Mouse (Mus musculus): ENCODE results near the gene Hist1h2bp. TPM values are rescaled to one million over a fixed set of nuclear protein-coding genes. Genes with fewer than 3 reads are reported as not detected.
A peak's percentile ranks its signal among the peaks of the same experiment; 100 is the strongest.
"Not testable (repeated sequence)": the region's sequence is repeated elsewhere in the genome, so short reads cannot be mapped to it uniquely, and the experiment has no call there.

Gene Hist1h2bp
- polyA plus RNA-seq, 1 experiment from 2014 or later, result 2.0 TPM

DNA sequence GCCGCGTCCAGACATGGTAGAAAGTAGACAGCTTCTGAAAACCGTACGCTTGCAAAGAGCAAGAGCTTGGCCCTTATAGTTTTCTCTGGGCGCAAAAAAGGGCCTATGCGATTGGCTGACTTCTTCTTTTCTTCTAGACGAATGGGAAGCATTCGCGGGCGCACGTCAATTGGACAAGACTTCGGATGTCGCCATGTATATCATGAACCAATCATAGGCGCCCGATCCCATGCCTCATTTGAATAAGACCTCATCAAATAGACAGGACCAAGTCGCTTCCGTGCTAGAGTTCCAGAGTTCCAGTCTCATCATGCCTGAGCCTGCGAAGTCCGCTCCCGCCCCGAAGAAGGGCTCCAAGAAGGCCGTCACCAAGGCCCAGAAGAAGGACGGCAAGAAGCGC is 46.2 kb downstream of the Hist1h2bp start, which contains the start of the genes Hist1h2ap and Hist1h2br:
Gene Hist1h2ap, minus strand, starts transcription at position 47 of the 400 bp plus-strand sequence.
Gene Hist1h2br, plus strand, starts transcription at position 283 of the 400 bp plus-strand sequence.
- H3K9me3 ChIP-seq (ENCODE audit: low read length); H3K4me1 ChIP-seq (ENCODE audit: insufficient read depth, low read length); H3K36me3 ChIP-seq (ENCODE audit: insufficient read depth, low read length); H3K27ac ChIP-seq (ENCODE audit: low read length); H3K4me3 ChIP-seq (ENCODE audit: low read length); H3K27me3 ChIP-seq (ENCODE audit: insufficient read depth, low read length); H3K9ac ChIP-seq (replicated peaks; ENCODE audit: low read length); H3K4me2 ChIP-seq (replicated peaks; ENCODE audit: low read depth, low read length): not testable (repeated sequence)
- no CpG with 5 or more reads among the region's 24 CpGs for WGBS
- peak; percentile 96 for ATAC-seq (ENCODE audit: low FRiP score, low TSS enrichment)

Small RNAs within 50 kb of the gene (microRNA-seq; reads per million reads assigned to microRNA genes)
- gene Gm19658 (not detected), gene Gm44346 (not detected), gene Gm44454 (not detected), gene Gm44466 (not detected)

Other genes with a start within 250 kb of the Hist1h2bp start
- gene Olfr1366, start 244.7 kb upstream of the Hist1h2bp start, polyA plus RNA-seq (2015; fragmentation: Nextera tagmentation; extraction: Ambion mirVana), result 0.16 and 0.17 TPM in 2 replicates
- not detected in 2 replicates for gene Olfr1535, start 227.6 kb upstream of the Hist1h2bp start, polyA plus RNA-seq (2015; fragmentation: Nextera tagmentation; extraction: Ambion mirVana)
- gene Olfr1364, start 205.7 kb upstream of the Hist1h2bp start, polyA plus RNA-seq (2015; fragmentation: Nextera tagmentation; extraction: Ambion mirVana), result not detected in 2 replicates
- gene Olfr1362, start 173.4 kb upstream of the Hist1h2bp start, polyA plus RNA-seq (2015; fragmentation: Nextera tagmentation; extraction: Ambion mirVana), result not detected in 2 replicates
- not detected in 2 replicates for gene Olfr11, start 144.9 kb upstream of the Hist1h2bp start, polyA plus RNA-seq (2015; fragmentation: Nextera tagmentation; extraction: Ambion mirVana)
- gene Olfr1361, start 124.1 kb upstream of the Hist1h2bp start, polyA plus RNA-seq (2015; fragmentation: Nextera tagmentation; extraction: Ambion mirVana), result not detected in 2 replicates
- gene Olfr1360, start 110.1 kb upstream of the Hist1h2bp start, polyA plus RNA-seq (2015; fragmentation: Nextera tagmentation; extraction: Ambion mirVana), result not detected in 2 replicates
- gene Olfr1359, start 89.3 kb upstream of the Hist1h2bp start, polyA plus RNA-seq (2015; fragmentation: Nextera tagmentation; extraction: Ambion mirVana), result not detected in 2 replicates
- gene Hist1h2bl, start 71.3 kb upstream of the Hist1h2bp start, polyA plus RNA-seq (2015; fragmentation: Nextera tagmentation; extraction: Ambion mirVana), result 1.9 and 3.8 TPM in 2 replicates
- 13.5 and 20.3 TPM in 2 replicates for gene Hist1h2ai, start 71.0 kb upstream of the Hist1h2bp start, polyA plus RNA-seq (2015; fragmentation: Nextera tagmentation; extraction: Ambion mirVana)
- 6.2 and 12.4 TPM in 2 replicates for gene Hist1h3h, start 69.8 kb upstream of the Hist1h2bp start, polyA plus RNA-seq (2015; fragmentation: Nextera tagmentation; extraction: Ambion mirVana)
- 4.3 and 4.4 TPM in 2 replicates for gene Hist1h2bm, start 65.4 kb upstream of the Hist1h2bp start, polyA plus RNA-seq (2015; fragmentation: Nextera tagmentation; extraction: Ambion mirVana)
- 1.4 and 1.6 TPM in 2 replicates for gene Hist1h4j, start 52.4 kb upstream of the Hist1h2bp start, polyA plus RNA-seq (2015; fragmentation: Nextera tagmentation; extraction: Ambion mirVana)
- 4.3 and 5.9 TPM in 2 replicates for gene Hist1h4k, start 37.0 kb upstream of the Hist1h2bp start, polyA plus RNA-seq (2015; fragmentation: Nextera tagmentation; extraction: Ambion mirVana)
- gene Hist1h2ak, start 33.6 kb upstream of the Hist1h2bp start, polyA plus RNA-seq (2015; fragmentation: Nextera tagmentation; extraction: Ambion mirVana), result 24.4 and 25.9 TPM in 2 replicates
- 2.2 and 3.1 TPM in 2 replicates for gene Hist1h2bn, start 33.3 kb upstream of the Hist1h2bp start, polyA plus RNA-seq (2015; fragmentation: Nextera tagmentation; extraction: Ambion mirVana)
- 17.4 and 17.8 TPM in 2 replicates for gene Hist1h1b, start 6.8 kb upstream of the Hist1h2bp start, polyA plus RNA-seq (2015; fragmentation: Nextera tagmentation; extraction: Ambion mirVana)
- gene Hist1h3i, start 4.1 kb upstream of the Hist1h2bp start, polyA plus RNA-seq (2015; fragmentation: Nextera tagmentation; extraction: Ambion mirVana), result 98.9 and 117 TPM in 2 replicates
- 3.4 and 6.0 TPM in 2 replicates for gene Hist1h2an, start 243 bp upstream of the Hist1h2bp start, polyA plus RNA-seq (2015; fragmentation: Nextera tagmentation; extraction: Ambion mirVana)
- 22.0 and 25.6 TPM in 2 replicates for gene Hist1h2bq, start 22.7 kb downstream of the Hist1h2bp start, polyA plus RNA-seq (2015; fragmentation: Nextera tagmentation; extraction: Ambion mirVana)
- gene Hist1h2ao, start 23.0 kb downstream of the Hist1h2bp start, polyA plus RNA-seq (2015; fragmentation: Nextera tagmentation; extraction: Ambion mirVana), result 2.1 TPM in 1 of 2 replicates, not detected in the other
- not detected in 2 replicates for gene Hist1h4m, start 24.3 kb downstream of the Hist1h2bp start, polyA plus RNA-seq (2015; fragmentation: Nextera tagmentation; extraction: Ambion mirVana)
- 13.6 and 14.5 TPM in 2 replicates for gene Hist1h4n, start 44.7 kb downstream of the Hist1h2bp start, polyA plus RNA-seq (2015; fragmentation: Nextera tagmentation; extraction: Ambion mirVana)
- 2,785 and 3,191 TPM in 2 replicates for gene Hist1h2ap, start 46.0 kb downstream of the Hist1h2bp start, polyA plus RNA-seq (2015; fragmentation: Nextera tagmentation; extraction: Ambion mirVana)
- 22.6 and 26.0 TPM in 2 replicates for gene Hist1h2br, start 46.3 kb downstream of the Hist1h2bp start, polyA plus RNA-seq (2015; fragmentation: Nextera tagmentation; extraction: Ambion mirVana)
- gene Zfp184, start 157.6 kb downstream of the Hist1h2bp start, polyA plus RNA-seq (2015; fragmentation: Nextera tagmentation; extraction: Ambion mirVana), result 11.6 and 13.7 TPM in 2 replicates
- 0.15 and 0.26 TPM in 2 replicates for gene Pom121l2, start 193.7 kb downstream of the Hist1h2bp start, polyA plus RNA-seq (2015; fragmentation: Nextera tagmentation; extraction: Ambion mirVana)
- 0.32 and 0.97 TPM in 2 replicates for gene Prss16, start 222.3 kb downstream of the Hist1h2bp start, polyA plus RNA-seq (2015; fragmentation: Nextera tagmentation; extraction: Ambion mirVana)
- 7.8 and 9.2 TPM in 2 replicates for gene Hist1h2ah, start 248.1 kb downstream of the Hist1h2bp start, polyA plus RNA-seq (2015; fragmentation: Nextera tagmentation; extraction: Ambion mirVana)
- gene Hist1h2bk, start 248.4 kb downstream of the Hist1h2bp start, polyA plus RNA-seq (2015; fragmentation: Nextera tagmentation; extraction: Ambion mirVana), result 3.8 and 8.2 TPM in 2 replicates